Comparison of ENCODE assay signal across 24 mouse cellular contexts in genomic region chr3:158365801-158366200, GRCm38 (mm10).
DNase-seq lines count a peak whose midpoint lies in the region; ATAC-seq and TF ChIP-seq lines count a peak whose summit lies in the region.
"Had no signal": no experiment of that assay in that cellular context is flagged by ENCODE, and none has a peak within 500 bp of the region (broad histone marks: within the 10 kb centered on the region; RNA-seq: fewer than 3 reads in every experiment).

No protein-coding gene starts in this region.

- no peak overlapping the region for H3K4me3 ChIP-seq in CH12.LX (replicated peaks in 1 of 3; ENCODE audit: low read depth in 2 of 3, low read length in 2 of 3, poor library complexity in 1 of 3)
- no peak overlapping the region for H3K4me3 ChIP-seq in cortical plate, adult 2 months (ENCODE audit: insufficient read depth, low read length)
- H3K4me3 ChIP-seq: embryonic facial prominence, embryonic 13.5 days; embryonic facial prominence, embryonic 15.5 days; erythroblast, embryonic 14.5 days; forebrain, embryonic 10.5 days; forebrain, embryonic 12.5 days had no signal

- no peaks in the 10 kb centered on the region for H3K9me3 ChIP-seq in CH12.LX (replicated peaks; ENCODE audit: low read length)
- H3K9me3 ChIP-seq: embryonic facial prominence, embryonic 13.5 days; embryonic facial prominence, embryonic 15.5 days; forebrain, embryonic 10.5 days; forebrain, embryonic 12.5 days had no signal

- no peak for TF ChIP-seq CTCF in CH12.LX (conservative IDR thresholded peaks at IDR 0.05 in 1 of 2, IDR thresholded peaks at IDR 0.05 in 1 of 2; ENCODE audit: low read depth in 2 of 2, low read length in 2 of 2)
- TF ChIP-seq CTCF in cortical plate, adult 2 months (IDR thresholded peaks at IDR 0.05; ENCODE audit: extremely low read depth, insufficient read depth, low read length): no peak

- in situ Hi-C loops in CH12.LX (cut with MboI; ENCODE audit: low pct_ligation_motif_present, low pct_unique_long_range_greater_than_20kb, low sequenced_read_pairs): no loop called here

- dilution Hi-C loops in CH12.LX (cut with MboI; ENCODE audit: extremely low pct_ligation_motif_present, extremely low pct_unique_long_range_greater_than_20kb, low sequenced_read_pairs): no loop called here

- H3K36me3 ChIP-seq in CH12.LX (replicated peaks in 1 of 2; ENCODE audit: control insufficient read depth in 1 of 2, insufficient read depth in 1 of 2, low read length in 1 of 2): no peaks in the 10 kb centered on the region
- H3K36me3 ChIP-seq: embryonic facial prominence, embryonic 13.5 days; embryonic facial prominence, embryonic 15.5 days; forebrain, embryonic 10.5 days; forebrain, embryonic 12.5 days had no signal

- no peak for TF ChIP-seq POLR2A in CH12.LX (IDR thresholded peaks at IDR 0.05; ENCODE audit: low read depth, low read length)
- no peak for TF ChIP-seq POLR2A in cortical plate, adult 2 months (IDR thresholded peaks at IDR 0.05; ENCODE audit: extremely low read depth, insufficient read depth, low read length)

- no peak for DNase-seq in frontal cortex, postnatal 25 days (ENCODE audit: low spot score in 2 of 2)
- DNase-seq in CH12.LX (ENCODE audit: extremely low read depth): no peak
- DNase-seq in right cerebral cortex, postnatal 10 days (ENCODE audit: low spot score in 2 of 2): no peak
- no peak for DNase-seq in layer of hippocampus, adult 11-12 months (ENCODE audit: low spot score)
- DNase-seq: adrenal gland, adult 2 months; adrenal gland, postnatal 10 days; adrenal gland, postnatal 25 days; B cell, adult 2 months; cerebellum, adult 11-12 months; cerebellum, adult 2 months; cerebellum, adult 9-10 months; cerebellum, postnatal 10 days; cerebellum, postnatal 25 days; embryo, embryonic 11 days had no signal

- no peaks in the 10 kb centered on the region for H3K27me3 ChIP-seq in CH12.LX (replicated peaks)
- H3K27me3 ChIP-seq: embryonic facial prominence, embryonic 13.5 days; embryonic facial prominence, embryonic 15.5 days; forebrain, embryonic 12.5 days had no signal

- H3K4me2 ChIP-seq in CH12.LX (ENCODE audit: insufficient read depth, low read depth, poor library complexity, severe bottlenecking): peak overlapping the region; percentile 34; the same call in 1 of the 2 replicates
- H3K4me2 ChIP-seq: embryonic facial prominence, embryonic 13.5 days; embryonic facial prominence, embryonic 15.5 days; forebrain, embryonic 12.5 days had no signal

- no peak overlapping the region for H3K27ac ChIP-seq in CH12.LX (ENCODE audit: insufficient read depth, low read depth)
- H3K27ac ChIP-seq in cortical plate, adult 2 months (ENCODE audit: insufficient read depth, low read length): peak overlapping the region; percentile 19; the same call in 1 of the 2 replicates
- H3K27ac ChIP-seq: embryonic facial prominence, embryonic 13.5 days; embryonic facial prominence, embryonic 15.5 days; forebrain, embryonic 10.5 days; forebrain, embryonic 12.5 days had no signal

- ATAC-seq in frontal cortex, adult (ENCODE audit: low TSS enrichment): peak; percentile 72
- ATAC-seq: CD4-positive, CD25-positive, alpha-beta regulatory T cell, adult 4 months; forebrain, embryonic 14.5 days; forebrain, embryonic 16.5 days had no signal

- no peaks in the 10 kb centered on the region for H3K79me2 ChIP-seq in CH12.LX (replicated peaks; ENCODE audit: control insufficient read depth, extremely low read depth, insufficient read depth, poor library complexity, severe bottlenecking)

- H3K4me1 ChIP-seq in CH12.LX (ENCODE audit: control insufficient read depth in 1 of 2, insufficient read depth in 2 of 2): no peaks in the 10 kb centered on the region; a peak in 1 of 4 replicates
- peaks cover 2% of the 10 kb centered on the region; the same call in 1 of the 2 replicates for H3K4me1 ChIP-seq in cortical plate, adult 2 months (ENCODE audit: control insufficient read depth, insufficient read depth, low read length)
- H3K4me1 ChIP-seq: embryonic facial prominence, embryonic 13.5 days; embryonic facial prominence, embryonic 15.5 days; forebrain, embryonic 10.5 days; forebrain, embryonic 12.5 days had no signal

- no peak overlapping the region for H3K9ac ChIP-seq in CH12.LX (ENCODE audit: insufficient read depth, low read depth)
- H3K9ac ChIP-seq: embryonic facial prominence, embryonic 13.5 days; embryonic facial prominence, embryonic 15.5 days; forebrain, embryonic 12.5 days had no signal

- no peak for TF ChIP-seq RAD21 in CH12.LX (IDR thresholded peaks at IDR 0.05; ENCODE audit: low read depth, low read length)

- no peak for TF ChIP-seq EP300 in CH12.LX (IDR thresholded peaks at IDR 0.05; ENCODE audit: low read length)

TF ChIP-seq in CH12.LX, 34 proteins besides CTCF, POLR2A, EP300 and RAD21:
- TF ChIP-seq KAT2A (IDR thresholded peaks at IDR 0.05; ENCODE audit: insufficient replicate concordance, low read length): no peak
- no peak for TF ChIP-seq MAX (IDR thresholded peaks at IDR 0.05; ENCODE audit: low read length)
- TF ChIP-seq CHD1 (IDR thresholded peaks at IDR 0.05; ENCODE audit: low read depth, low read length): no peak
- no peak for TF ChIP-seq GABPA (IDR thresholded peaks at IDR 0.05; ENCODE audit: insufficient replicate concordance, low read depth, low read length)
- no peak for TF ChIP-seq JUN (IDR thresholded peaks at IDR 0.05; ENCODE audit: insufficient read depth, low read depth, low read length)
- TF ChIP-seq POLR2AphosphoS2 (IDR thresholded peaks at IDR 0.05; ENCODE audit: low read depth, low read length): no peak
- TF ChIP-seq NRF1 (IDR thresholded peaks at IDR 0.05; ENCODE audit: low read depth, low read length): no peak
- TF ChIP-seq USF1 (IDR thresholded peaks at IDR 0.05; ENCODE audit: low read depth, low read length): no peak
